Mouse (Mus musculus) bone marrow, adult 2 months (tissue): ENCODE data around the gene Btbd1.

Source experiments
- CTCF ChIP-seq: fragments of 200-500 bp; IDR thresholded peaks from 2 replicates; pipeline ENCODE4 v1.5.1; 2011; ENCODE audit warnings: low read length, control low read depth; ENCODE audit not compliant: control insufficient read depth, insufficient read depth
- POLR2A ChIP-seq: fragments of 200-500 bp; IDR thresholded peaks from 2 replicates; pipeline ENCODE4 v1.6.1; 2011; ENCODE audit warnings: low read depth, mild to moderate bottlenecking, control low read depth, low read length, borderline replicate concordance; ENCODE audit not compliant: control insufficient read depth

DNA sequence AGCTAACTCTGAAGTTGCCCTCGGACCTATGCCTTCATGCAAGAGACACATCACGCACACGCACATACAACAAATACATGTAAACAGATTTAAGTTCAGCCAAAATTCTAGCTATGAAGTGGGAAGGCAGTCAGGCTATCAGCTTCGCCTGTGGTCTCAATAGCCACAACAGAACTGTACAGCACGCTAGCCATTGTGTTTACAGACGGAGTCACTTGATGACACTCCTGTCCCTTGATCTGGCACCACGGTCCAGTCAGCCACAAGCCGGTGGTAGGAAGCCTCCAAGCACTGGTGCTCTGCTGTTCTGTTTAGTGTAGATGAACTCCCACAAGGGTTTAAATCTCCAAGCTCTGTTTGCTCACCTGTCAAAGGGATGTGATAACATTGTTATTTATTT, 16.8 kb upstream of the Btbd1 start:
- TF ChIP-seq CTCF (no peak), POLR2A (no peak)
